Mouse (Mus musculus) stomach, embryonic 15.5 days (tissue): ENCODE results near the gene Fance. TPM values are rescaled to one million over a fixed set of nuclear protein-coding genes. Genes with fewer than 3 reads are reported as not detected.

Experiments
- ATAC-seq: fragments of 200-750 bp; cut with Nextera tagmentation; 2 replicates; pipeline ENCODE4 v1.8.0; 2017; ENCODE audit warnings: low read depth, moderate number of reproducible peaks, moderate TSS enrichment; ENCODE audit not compliant: insufficient read depth, low FRiP score
- H3K27ac ChIP-seq: fragments of 300-500 bp; sonication (generic); 2 replicates; pipeline ENCODE4 v1.5.1; 2015; ENCODE audit warnings: mild to moderate bottlenecking, inconsistent platforms
- H3K27me3 ChIP-seq: fragments of 300-500 bp; sonication (generic); replicated peaks from 2 replicates; pipeline ENCODE4 v1.6.1; 2015; ENCODE audit warnings: inconsistent platforms
- H3K36me3 ChIP-seq: fragments of 300-500 bp; sonication (generic); 2 replicates; pipeline ENCODE4 v1.6.1; 2015; ENCODE audit warnings: inconsistent platforms
- H3K4me1 ChIP-seq: fragments of 300-500 bp; sonication (generic); 2 replicates; pipeline ENCODE4 v1.6.1; 2015; ENCODE audit warnings: inconsistent platforms
- H3K4me2 ChIP-seq: fragments of 300-500 bp; sonication (generic); 2 replicates; pipeline ENCODE4 v1.6.1; 2015; ENCODE audit warnings: mild to moderate bottlenecking, inconsistent platforms
- H3K4me3 ChIP-seq: fragments of 300-500 bp; sonication (generic); replicated peaks from 2 replicates; pipeline ENCODE4 v1.5.1; 2015; ENCODE audit warnings: inconsistent platforms
- H3K9ac ChIP-seq: fragments of 300-500 bp; sonication (generic); 2 replicates; pipeline ENCODE4 v1.6.1; 2015; ENCODE audit warnings: inconsistent platforms
- H3K9me3 ChIP-seq: fragments of 300-500 bp; sonication (generic); 2 replicates; pipeline ENCODE4 v1.6.1; 2016; ENCODE audit warnings: inconsistent platforms
- WGBS: fragments of 180-500 bp; shearing (Covaris S2); methylation state at CpG from one replicate; pipeline ENCODE4 v1.1.7; 2015; 5-methylcytosine and 5-hydroxymethylcytosine counted together
- polyA plus RNA-seq: library from polyadenylated mRNA; unstranded; fragments of >200 nt; fragmentation: Nextera tagmentation; extraction: Ambion mirVana; gene quantifications from 2 replicates; pipeline ENCODE4 v1.2.1, GENCODE M21; 2015

The Fance gene
- polyA plus RNA-seq, 1 experiment from 2014 or later = 26.9 TPM

- WGBS = 54% methylated on average over 17 of the region's 17 CpGs
- Histone ChIP-seq H3K4me2 (no peak overlapping the region), H3K9ac (no peak overlapping the region), H3K9me3 (no peaks in the 10 kb centered on the region), H3K27me3 (no peaks in the 10 kb centered on the region), H3K27ac (peak overlapping the region; percentile 36; the same call in 1 of the 2 replicates), H3K36me3 (peaks cover 19% of the 10 kb centered on the region; the same call in 1 of the 2 replicates), H3K4me1 (peaks cover 14% of the 10 kb centered on the region), H3K4me3 (no peak overlapping the region)
- ATAC-seq = no peak
Observed at GRCm38 (mm10) chr17:28294449-28295333, 18.6 kb upstream of the Fance start.

GRCm38 (mm10) chr17:28298888-28299287 is 14.4 kb upstream of the Fance start:
- Histone ChIP-seq H3K9ac (no peak overlapping the region), H3K36me3 (peaks cover 17% of the 10 kb centered on the region; the same call in 1 of the 2 replicates), H3K27me3 (no peaks in the 10 kb centered on the region), H3K4me2 (no peak overlapping the region), H3K9me3 (no peaks in the 10 kb centered on the region), H3K27ac (no peak overlapping the region), H3K4me3 (no peak overlapping the region), H3K4me1 (peaks cover 18% of the 10 kb centered on the region; the same call in 1 of the 2 replicates)
- ATAC-seq = no peak
- 92% methylated on average over 17 of the region's 17 CpGs for WGBS

- Histone ChIP-seq H3K9me3 (no peaks in the 10 kb centered on the region), H3K4me2 (no peak overlapping the region), H3K27me3 (no peaks in the 10 kb centered on the region), H3K9ac (no peak overlapping the region), H3K4me3 (no peak overlapping the region), H3K36me3 (peaks cover 17% of the 10 kb centered on the region; the same call in 1 of the 2 replicates), H3K4me1 (peaks cover 15% of the 10 kb centered on the region; the same call in 1 of the 2 replicates), H3K27ac (no peak overlapping the region)
- peak; percentile 36; the same call in 1 of the 2 replicates for ATAC-seq
- WGBS = 30% methylated on average over 11 of the region's 11 CpGs
Observed at GRCm38 (mm10) chr17:28299669-28300320, 13.5 kb upstream of the Fance start.

- WGBS = 51% methylated on average over 9 of the region's 9 CpGs
- Histone ChIP-seq H3K27ac (no peak overlapping the region), H3K36me3 (peaks cover 17% of the 10 kb centered on the region; the same call in 1 of the 2 replicates), H3K4me3 (no peak overlapping the region), H3K9ac (no peak overlapping the region), H3K9me3 (no peaks in the 10 kb centered on the region), H3K4me2 (no peak overlapping the region), H3K27me3 (no peaks in the 10 kb centered on the region), H3K4me1 (peaks cover 10% of the 10 kb centered on the region; the same call in 1 of the 2 replicates)
- ATAC-seq = 0 out of 2 replicates have a peak, but pooled peaks have one; percentile 12
Observed at GRCm38 (mm10) chr17:28300323-28300722, 13.0 kb upstream of the Fance start.

- H3K36me3 ChIP-seq = peaks cover 17% of the 10 kb centered on the region; the same call in 1 of the 2 replicates
- H3K9me3 ChIP-seq = no peaks in the 10 kb centered on the region
- 58% methylated on average over 3 of the region's 3 CpGs for WGBS
- H3K4me2 ChIP-seq = no peak overlapping the region
- H3K27me3 ChIP-seq = no peaks in the 10 kb centered on the region
- peak; percentile 33 for ATAC-seq
- no peak overlapping the region for H3K27ac ChIP-seq
- no peak overlapping the region for H3K9ac ChIP-seq
- H3K4me3 ChIP-seq = no peak overlapping the region
- H3K4me1 ChIP-seq = peaks cover 10% of the 10 kb centered on the region; the same call in 1 of the 2 replicates
Observed at GRCm38 (mm10) chr17:28300850-28301249, 12.5 kb upstream of the Fance start.

- Histone ChIP-seq H3K27ac (no peak overlapping the region), H3K9me3 (no peaks in the 10 kb centered on the region), H3K4me1 (peaks cover 8% of the 10 kb centered on the region), H3K4me3 (no peak overlapping the region), H3K9ac (no peak overlapping the region), H3K27me3 (no peaks in the 10 kb centered on the region), H3K4me2 (no peak overlapping the region), H3K36me3 (no peaks in the 10 kb centered on the region; the same call in 1 of the 2 replicates)
- no peak for ATAC-seq
- 42% methylated on average over 10 of the region's 10 CpGs for WGBS
Observed at GRCm38 (mm10) chr17:28305172-28305571, 8.1 kb upstream of the Fance start.

GRCm38 (mm10) chr17:28308297-28309195 is 4.8 kb upstream of the Fance start:
- Histone ChIP-seq H3K4me2 (peak overlapping the region; percentile 41; the same call in 1 of the 2 replicates), H3K9ac (no peak overlapping the region)
- WGBS = 13% methylated on average over 18 of the region's 18 CpGs

GRCm38 (mm10) chr17:28310831-28311230 is 2.5 kb upstream of the Fance start:
- no peak overlapping the region for H3K4me3 ChIP-seq
- H3K9me3 ChIP-seq = no peaks in the 10 kb centered on the region
- 0 out of 2 replicates have a peak, but pooled peaks cover under 1% of the 10 kb centered on the region for H3K36me3 ChIP-seq
- no peak overlapping the region for H3K27ac ChIP-seq
- no peak overlapping the region for H3K9ac ChIP-seq
- WGBS = 79% methylated on average over 3 of the region's 3 CpGs
- ATAC-seq = no peak
- H3K4me1 ChIP-seq = peaks cover 13% of the 10 kb centered on the region
- no peaks in the 10 kb centered on the region for H3K27me3 ChIP-seq
- H3K4me2 ChIP-seq = no peak overlapping the region

More at GRCm38 (mm10) chr17:28308297-28309195, 4.8 kb upstream of the Fance start:
- H3K36me3 ChIP-seq = no peaks in the 10 kb centered on the region
- peaks cover 4% of the 10 kb centered on the region; the same call in 1 of the 2 replicates for H3K4me1 ChIP-seq
- no peak overlapping the region for H3K27ac ChIP-seq
- ATAC-seq = no peak
- H3K9me3 ChIP-seq = no peaks in the 10 kb centered on the region
- no peaks in the 10 kb centered on the region for H3K27me3 ChIP-seq
- H3K4me3 ChIP-seq = no peak overlapping the region

- peaks cover 15% of the 10 kb centered on the region for H3K4me1 ChIP-seq
- H3K9ac ChIP-seq = no peak overlapping the region
- H3K4me2 ChIP-seq = no peak overlapping the region
- no peaks in the 10 kb centered on the region for H3K27me3 ChIP-seq
- H3K9me3 ChIP-seq = no peaks in the 10 kb centered on the region
- WGBS = 76% methylated on average over 5 of the region's 5 CpGs
- H3K36me3 ChIP-seq = peaks cover 7% of the 10 kb centered on the region; the same call in 1 of the 2 replicates
- no peak overlapping the region for H3K27ac ChIP-seq
- H3K4me3 ChIP-seq = no peak overlapping the region
- no peak for ATAC-seq
Observed at GRCm38 (mm10) chr17:28311366-28312132, 1.8 kb upstream of the Fance start.

GRCm38 (mm10) chr17:28312232-28313211 is 797 bp upstream of the Fance start:
- Histone ChIP-seq H3K27ac (peak overlapping the region; percentile 73), H3K36me3 (peaks cover 16% of the 10 kb centered on the region), H3K4me2 (peak overlapping the region; percentile 83), H3K27me3 (no peaks in the 10 kb centered on the region), H3K4me1 (peaks cover 15% of the 10 kb centered on the region), H3K4me3 (peak overlapping the region; percentile 90), H3K9me3 (no peaks in the 10 kb centered on the region), H3K9ac (no peak overlapping the region; the same call in 1 of the 2 replicates)
- ATAC-seq = peak; percentile 0; the same call in 1 of the 2 replicates
- WGBS = 22% methylated on average over 17 of the region's 17 CpGs
